Mouse (Mus musculus) embryonic stem cell, embryonic (primary cell): ENCODE data around the gene Snf8.

Experiments used
- CTCF ChIA-PET, 4 experiments: fragments of 300-600 bp in 2 of 4; fragments of 350-600 bp in 2 of 4; sonication (Branson Sonifier 250); formaldehyde crosslinking; loops; one replicate each; lab custom pipeline; 2022; ENCODE audit warnings: inconsistent platforms in 2 of 4; lab: Charles Lee
- POLR2A ChIA-PET, 4 experiments: fragments of 300-600 bp in 2 of 4; fragments of 350-600 bp in 2 of 4; sonication (Branson Sonifier 250); formaldehyde crosslinking; loops; one replicate each; lab custom pipeline; 2022; ENCODE audit warnings: antibody characterized with exemption in 4 of 4, inconsistent platforms in 1 of 4; lab: Charles Lee

The Snf8 gene

GRCm38 (mm10) chr11:96046793-96047192 is 12.1 kb downstream of the Snf8 start:
- POLR2A ChIA-PET: interaction anchor here in 3 of 4 experiments (0.6 to 6.7 kb wide), 7 partner anchors 10 to 29 kb away, joined by 3 to 45 read pairs (median 10); partner anchors contain the start of genes Atp5g1 (in 1 of the 3), Snf8 (in 1 of the 3) and Ube2z (in 1 of the 3)
- CTCF ChIA-PET: interaction anchor here in 1 of 4 experiments (0.8 kb wide), 1 partner anchor 19 kb away, joined by 3 read pairs; no protein-coding TSS in a partner anchor

- ChIA-PET CTCF (interaction anchor here in 1 of 4 experiments (0.5 to 0.6 kb wide), 2 partner anchors 58 to 485 kb away, joined by 3 read pairs; no protein-coding TSS in a partner anchor), POLR2A (interaction anchor here (0.5 to 6.7 kb wide), 13 partner anchors 10 to 735 kb away, joined by 3 to 45 read pairs (median 4); partner anchors contain the start of genes Atp5g1 (in 2 of the 4), Snf8 (in 1 of the 4) and Ube2z (in 1 of the 4))
These were observed 13.0 kb downstream of the Snf8 start for GRCm38 (mm10) chr11:96047469-96048373.

- POLR2A ChIA-PET: interaction anchor here (0.5 to 6.7 kb wide), 25 partner anchors 8 to 518 kb away, joined by 3 to 45 read pairs (median 4); partner anchors contain the start of genes Snf8 (in 3 of the 4), Atp5g1 (in 2 of the 4) and Ube2z (in 2 of the 4)
- CTCF ChIA-PET: interaction anchor here (0.6 to 1.1 kb wide), 6 partner anchors 10 to 299 kb away, joined by 3 to 4 read pairs (median 3); partner anchors contain the start of gene Ube2z (in 1 of the 4)
These were observed 15.3 kb downstream of the Snf8 start for GRCm38 (mm10) chr11:96049939-96050338.

- CTCF ChIA-PET: interaction anchor here in 1 of 4 experiments (1.1 kb wide), 2 partner anchors 11 to 15 kb away, joined by 3 read pairs; no protein-coding TSS in a partner anchor
- POLR2A ChIA-PET: interaction anchor here in 2 of 4 experiments (0.7 to 6.7 kb wide), 13 partner anchors 7 to 127 kb away, joined by 3 to 45 read pairs (median 5); partner anchors contain the start of genes Snf8 (in 2 of the 2) and Ube2z (in 1 of the 2)
These were observed 16.2 kb downstream of the Snf8 start for GRCm38 (mm10) chr11:96050854-96051253.

- CTCF ChIA-PET: no interaction called here
- POLR2A ChIA-PET: interaction anchor here in 2 of 4 experiments (0.6 to 5.6 kb wide), 8 partner anchors 9 to 29 kb away, joined by 3 to 45 read pairs (median 5); partner anchors contain the start of genes Snf8 (in 2 of the 2) and Atp5g1 (in 1 of the 2)
These were observed 23.6 kb downstream of the Snf8 start for GRCm38 (mm10) chr11:96058309-96058708.

GRCm38 (mm10) chr11:96064521-96065214 is 30.0 kb downstream of the Snf8 start:
- ChIA-PET POLR2A (interaction anchor here (0.5 to 6.5 kb wide), 36 partner anchors 10 to 240 kb away, joined by 3 to 121 read pairs (median 4); partner anchors contain the start of genes Atp5g1 (in 4 of the 4), Snf8 (in 2 of the 4) and Igf2bp1 (in 1 of the 4)), CTCF (interaction anchor here (0.5 to 3.5 kb wide), 12 partner anchors 9 to 1199 kb away, joined by 3 to 25 read pairs (median 3); partner anchors contain the start of genes Atp5g1 (in 1 of the 4) and Snf8 (in 1 of the 4))

- CTCF ChIA-PET: interaction anchor here (0.5 to 3.5 kb wide), 10 partner anchors 9 to 170 kb away, joined by 3 to 25 read pairs (median 3); partner anchors contain the start of gene Atp5g1 (in 1 of the 4)
- POLR2A ChIA-PET: interaction anchor here (0.6 to 6.5 kb wide), 42 partner anchors 9 to 240 kb away, joined by 3 to 121 read pairs (median 4); partner anchors contain the start of genes Atp5g1 (in 4 of the 4), Snf8 (in 3 of the 4) and Igf2bp1 (in 1 of the 4)
These were observed 30.7 kb downstream of the Snf8 start, which contains the start of gene Ube2z for GRCm38 (mm10) chr11:96065215-96065911. Ube2z (minus strand) TSS chr11:96065388.

- POLR2A ChIA-PET: interaction anchor here in 2 of 4 experiments (1.1 to 2.0 kb wide), 7 partner anchors 18 to 87 kb away, joined by 3 to 6 read pairs (median 4); partner anchors contain the start of genes Snf8 (in 2 of the 2) and Ttll6 (in 1 of the 2)
These were observed 33.5 kb downstream of the Snf8 start for GRCm38 (mm10) chr11:96068231-96068630.

GRCm38 (mm10) chr11:96070353-96070752 is 35.7 kb downstream of the Snf8 start:
- CTCF ChIA-PET: interaction anchor here in 1 of 4 experiments (0.8 kb wide), 1 partner anchor 341 kb away, joined by 4 read pairs; no protein-coding TSS in a partner anchor
- POLR2A ChIA-PET: interaction anchor here in 1 of 4 experiments (1.0 to 2.1 kb wide), 3 partner anchors 17 to 20 kb away, joined by 4 to 8 read pairs (median 6); no protein-coding TSS in a partner anchor

More at GRCm38 (mm10) chr11:96068231-96068630, 33.5 kb downstream of the Snf8 start:
- CTCF ChIA-PET: interaction anchor here in 2 of 4 experiments (0.5 to 3.1 kb wide), 3 partner anchors 62 to 119 kb away, joined by 3 to 9 read pairs (median 5); partner anchors contain the start of gene Igf2bp1 (in 1 of the 2)

GRCm38 (mm10) chr11:96071013-96071412 is 36.3 kb downstream of the Snf8 start:
- ChIA-PET POLR2A (interaction anchor here in 2 of 4 experiments (0.8 to 2.1 kb wide), 4 partner anchors 16 to 36 kb away, joined by 3 to 8 read pairs (median 4); partner anchors contain the start of gene Snf8 (in 1 of the 2)), CTCF (interaction anchor here in 2 of 4 experiments (0.5 to 0.9 kb wide), 2 partner anchors 72 to 292 kb away, joined by 3 read pairs; no protein-coding TSS in a partner anchor)

GRCm38 (mm10) chr11:96073295-96073993 is 38.8 kb downstream of the Snf8 start:
- CTCF ChIA-PET: interaction anchor here in 3 of 4 experiments (0.5 to 2.9 kb wide), 4 partner anchors 9 to 188 kb away, joined by 3 to 25 read pairs (median 4); partner anchors contain the start of gene Ube2z (in 1 of the 3)
- POLR2A ChIA-PET: interaction anchor here in 3 of 4 experiments (0.8 to 4.3 kb wide), 8 partner anchors 9 to 67 kb away, joined by 3 to 121 read pairs (median 6); partner anchors contain the start of genes Ube2z (in 2 of the 3) and Snf8 (in 1 of the 3)

- POLR2A ChIA-PET: interaction anchor here in 3 of 4 experiments (0.6 to 4.3 kb wide), 44 partner anchors 8 to 765 kb away, joined by 3 to 121 read pairs (median 4); partner anchors contain the start of genes Ube2z (in 3 of the 3), Snf8 (in 2 of the 3), Kat7 (in 1 of the 3) and Slc35b1 (in 1 of the 3)
- CTCF ChIA-PET: interaction anchor here in 3 of 4 experiments (0.5 to 2.9 kb wide), 11 partner anchors 10 to 653 kb away, joined by 3 to 25 read pairs (median 4); partner anchors contain the start of genes Snf8 (in 1 of the 3) and Ube2z (in 1 of the 3)
These were observed 39.9 kb downstream of the Snf8 start for GRCm38 (mm10) chr11:96074351-96075176.

GRCm38 (mm10) chr11:96075177-96075508 is 40.5 kb downstream of the Snf8 start:
- ChIA-PET CTCF (interaction anchor here (0.5 to 2.9 kb wide), 22 partner anchors 10 to 682 kb away, joined by 3 to 25 read pairs (median 4); partner anchors contain the start of genes Snf8 (in 2 of the 4), Ttll6 (in 1 of the 4) and Ube2z (in 1 of the 4)), POLR2A (interaction anchor here (0.5 to 4.3 kb wide), 100 partner anchors 9 to 765 kb away, joined by 3 to 121 read pairs (median 4); partner anchors contain the start of genes Ube2z (in 4 of the 4), Snf8 (in 3 of the 4), Igf2bp1 (in 2 of the 4) and B4galnt2 (in 1 of the 4))
